Mouse (Mus musculus) ES-E14 (cell line): ENCODE measurements around the gene Rbm38.

Experiments
- MAFK ChIP-seq: IDR thresholded peaks from 2 replicates; pipeline ENCODE4 v1.6.1; 2014; ENCODE audit warnings: mild to moderate bottlenecking, low read depth, low read length, inconsistent platforms; ENCODE audit not compliant: insufficient read depth
- ZC3H11A ChIP-seq: IDR thresholded peaks from 2 replicates; pipeline ENCODE4 v1.6.1; 2012; ENCODE audit warnings: low read depth, mild to moderate bottlenecking, inconsistent platforms, low read length, borderline replicate concordance
- ZNF384 ChIP-seq: IDR thresholded peaks from 2 replicates; pipeline ENCODE4 v1.6.1; 2012; ENCODE audit warnings: low read depth, low read length, inconsistent platforms

GRCm38 (mm10) chr2:173040803-173041202 lies 20.5 kb downstream of the Rbm38 start:
- TF ChIP-seq ZNF384 (no peak), ZC3H11A (no peak), MAFK (no peak)
